Mouse (Mus musculus) spleen, embryonic (tissue): ENCODE measurements around the gene Ubfd1.

ENCODE experiments used
- CTCF ChIA-PET: fragments of 350-600 bp; sonication (Branson Sonifier 250); formaldehyde crosslinking; loops from one replicate; lab custom pipeline; 2022; lab: Charles Lee

The Ubfd1 gene

GRCm38 (mm10) chr7:122066945-122067516 lies at the start of gene Ubfd1, which contains the start of gene Ears2:
Gene Ubfd1, plus strand, starts transcription at chr7:122067175.
Gene Ears2, minus strand, starts transcription at chr7:122067263.
- CTCF ChIA-PET, result no interaction called here

GRCm38 (mm10) chr7:122018247-122018646 lies 48.7 kb upstream of the Ubfd1 start:
- CTCF ChIA-PET, result interaction anchor here (1.3 kb wide), 1 partner anchor 37 kb away, joined by 4 read pairs; the partner anchor contains the start of gene Cog7

GRCm38 (mm10) chr7:122018978-122019377 lies 48.0 kb upstream of the Ubfd1 start:
- CTCF ChIA-PET, result interaction anchor here (1.3 kb wide), 1 partner anchor 38 kb away, joined by 4 read pairs; the partner anchor contains the start of gene Cog7

- CTCF ChIA-PET, result no interaction called here
These were observed 46.7 kb upstream of the Ubfd1 start for GRCm38 (mm10) chr7:122020273-122020666.

GRCm38 (mm10) chr7:122020667-122021354 lies 46.2 kb upstream of the Ubfd1 start, which contains the start of gene Gga2:
Gene Gga2, minus strand, starts transcription at chr7:122021222.
- CTCF ChIA-PET, result interaction anchor here (0.6 to 0.7 kb wide), 5 partner anchors 23 to 455 kb away, joined by 3 to 18 read pairs (median 3); no protein-coding TSS in a partner anchor

- CTCF ChIA-PET, result no interaction called here
These were observed 44.8 kb upstream of the Ubfd1 start for GRCm38 (mm10) chr7:122022131-122022530.

GRCm38 (mm10) chr7:122033371-122033770 lies 33.6 kb upstream of the Ubfd1 start:
- CTCF ChIA-PET, result interaction anchor here (0.6 to 1.0 kb wide), 2 partner anchors 29 to 1555 kb away, joined by 3 read pairs; no protein-coding TSS in a partner anchor

GRCm38 (mm10) chr7:122034348-122034747 lies 32.6 kb upstream of the Ubfd1 start:
- CTCF ChIA-PET, result interaction anchor here (0.6 kb wide), 1 partner anchor 61 kb away, joined by 3 read pairs; no protein-coding TSS in a partner anchor

- CTCF ChIA-PET, result no interaction called here
These were observed 22.9 kb upstream of the Ubfd1 start for GRCm38 (mm10) chr7:122044106-122044505.

GRCm38 (mm10) chr7:122045181-122045634 lies 21.8 kb upstream of the Ubfd1 start:
- CTCF ChIA-PET, result interaction anchor here (0.5 to 0.6 kb wide), 3 partner anchors 19 to 43 kb away, joined by 3 to 9 read pairs (median 3); partner anchors contain the start of gene Gga2

GRCm38 (mm10) chr7:122045711-122046110 lies 21.3 kb upstream of the Ubfd1 start:
- CTCF ChIA-PET, result interaction anchor here (0.5 to 0.6 kb wide), 3 partner anchors 19 to 43 kb away, joined by 3 to 9 read pairs (median 3); partner anchors contain the start of gene Gga2

- CTCF ChIA-PET, result no interaction called here
These were observed 20.2 kb upstream of the Ubfd1 start for GRCm38 (mm10) chr7:122046813-122047212.

- CTCF ChIA-PET, result interaction anchor here (0.5 kb wide), 1 partner anchor 446 kb away, joined by 3 read pairs; no protein-coding TSS in a partner anchor
These were observed 18.8 kb upstream of the Ubfd1 start for GRCm38 (mm10) chr7:122048191-122048590.

GRCm38 (mm10) chr7:122050834-122051233 lies 16.1 kb upstream of the Ubfd1 start:
- CTCF ChIA-PET, result no interaction called here

GRCm38 (mm10) chr7:122056633-122057032 lies 10.3 kb upstream of the Ubfd1 start:
- CTCF ChIA-PET, result no interaction called here

GRCm38 (mm10) chr7:122065656-122066055 lies 1.3 kb upstream of the Ubfd1 start:
- CTCF ChIA-PET, result no interaction called here

- CTCF ChIA-PET, result no interaction called here
These were observed 652 bp upstream of the Ubfd1 start for GRCm38 (mm10) chr7:122066102-122066944.

- CTCF ChIA-PET, result interaction anchor here (0.8 kb wide), 1 partner anchor 51 kb away, joined by 3 read pairs; no protein-coding TSS in a partner anchor
These were observed 774 bp downstream of the Ubfd1 start for GRCm38 (mm10) chr7:122067517-122068381.

- CTCF ChIA-PET, result no interaction called here
These were observed 7.4 kb downstream of the Ubfd1 start for GRCm38 (mm10) chr7:122074374-122074773.
